Mouse (Mus musculus): Measurements from ENCODE around the gene Pi4ka. TPM values are rescaled to one million over a fixed set of nuclear protein-coding genes. Genes with fewer than 3 reads are reported as not detected.
A peak's percentile ranks its signal among the peaks of the same experiment; 100 is the strongest.

The Pi4ka gene
- total and polyA plus RNA-seq, 2 experiments, result 17.9 to 21.4 TPM

DNA sequence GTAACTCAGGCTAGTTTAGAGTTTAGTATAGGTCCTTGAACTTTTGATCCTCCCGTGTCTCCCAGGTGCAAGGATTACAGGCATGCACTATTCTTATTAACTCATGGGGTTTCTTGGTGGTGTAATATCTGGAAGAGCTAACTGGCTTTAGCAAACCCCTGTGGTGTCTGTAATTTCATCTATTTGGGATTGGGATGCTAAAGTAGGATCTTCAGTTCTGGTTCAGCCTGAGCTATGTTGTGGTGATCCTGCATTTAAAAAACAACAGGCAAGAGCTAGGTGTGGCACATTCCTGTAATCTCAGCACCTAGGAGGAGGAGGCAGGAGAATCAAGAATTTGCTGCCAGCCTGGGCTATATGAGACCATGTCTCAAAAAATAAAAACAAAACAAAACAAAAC, 161.1 kb downstream of the Pi4ka start:
- no peak for TF ChIP-seq CTCF (IDR thresholded peaks at IDR 0.05; ENCODE audit: low read depth, low read length)

GRCm38 (mm10) chr16:17243731-17244130, 162.4 kb downstream of the Pi4ka start:
- H3K27ac ChIP-seq (replicated peaks; ENCODE audit: insufficient read depth, low read depth, low read length), result no peak overlapping the region
- TF ChIP-seq CTCF (IDR thresholded peaks at IDR 0.05; ENCODE audit: low read depth, low read length), result no peak
- no peak for TF ChIP-seq POLR2A (IDR thresholded peaks at IDR 0.05; ENCODE audit: extremely low read depth, insufficient read depth, low read length)

More for the DNA sequence above, 161.1 kb downstream of the Pi4ka start:
- H3K9ac ChIP-seq (ENCODE audit: low read depth, low read length), result no peak overlapping the region
- H3K27ac ChIP-seq (replicated peaks; ENCODE audit: insufficient read depth, low read depth, low read length), result no peak overlapping the region
- H3K4me3 ChIP-seq (ENCODE audit: insufficient read depth, low read depth, low read length), result no peak overlapping the region
- DNase-seq (ENCODE audit: extremely low read depth, low read depth, low spot score), result no peak
- H3K36me3 ChIP-seq (ENCODE audit: control insufficient read depth, insufficient read depth, low read length), result no peaks in the 10 kb centered on the region
- no peaks in the 10 kb centered on the region for H3K4me1 ChIP-seq (ENCODE audit: control insufficient read depth, insufficient read depth, low read length)
- 50% methylated on average over 1 of the region's 1 CpGs for whole genome bisulfite sequencing
- no peaks in the 10 kb centered on the region for H3K27me3 ChIP-seq (ENCODE audit: control insufficient read depth, insufficient read depth, low read length)
- H3K79me2 ChIP-seq (ENCODE audit: control insufficient read depth, insufficient read depth, low read length), result peaks cover 23% of the 10 kb centered on the region; the same call in 1 of the 2 replicates

DNA sequence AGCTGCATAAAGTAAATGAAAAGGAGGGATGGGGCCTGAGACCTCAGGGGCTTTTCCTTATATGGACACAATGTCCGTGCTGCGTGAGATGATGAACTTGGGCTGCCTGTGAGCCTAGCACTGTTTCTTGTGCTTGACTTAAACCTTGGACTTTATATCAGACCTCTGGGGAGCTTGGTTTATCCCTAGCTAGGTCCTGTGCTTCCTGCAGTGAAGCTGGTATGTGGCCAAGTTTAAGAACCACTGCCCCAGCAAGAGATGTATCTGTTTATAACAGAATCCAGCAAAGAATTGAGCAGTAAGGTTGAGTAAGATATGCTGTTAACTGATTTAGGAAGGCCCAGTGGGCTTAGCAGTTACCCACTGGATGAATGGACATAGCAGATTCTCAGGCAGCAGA, 166.7 kb downstream of the Pi4ka start:
- Histone ChIP-seq H3K9ac (ENCODE audit: low read depth, low read length) (no peak overlapping the region), H3K4me3 (ENCODE audit: insufficient read depth, low read depth, low read length) (no peak overlapping the region), H3K27me3 (ENCODE audit: control insufficient read depth, insufficient read depth, low read length) (no peaks in the 10 kb centered on the region), H3K27ac (replicated peaks; ENCODE audit: insufficient read depth, low read depth, low read length) (no peak overlapping the region), H3K4me1 (ENCODE audit: control insufficient read depth, insufficient read depth, low read length) (peaks cover 10% of the 10 kb centered on the region), H3K36me3 (ENCODE audit: control insufficient read depth, insufficient read depth, low read length) (no peaks in the 10 kb centered on the region), H3K79me2 (ENCODE audit: control insufficient read depth, insufficient read depth, low read length) (peaks cover 31% of the 10 kb centered on the region)
- DNase-seq (ENCODE audit: extremely low read depth, low read depth, low spot score), result no peak
- 84% methylated on average over 2 of the region's 2 CpGs for WGBS
- no peak for TF ChIP-seq CTCF (IDR thresholded peaks at IDR 0.05; ENCODE audit: low read depth, low read length)
- TF ChIP-seq POLR2A (IDR thresholded peaks at IDR 0.05; ENCODE audit: extremely low read depth, insufficient read depth, low read length), result no peak

More at GRCm38 (mm10) chr16:17243731-17244130, 162.4 kb downstream of the Pi4ka start:
- H3K79me2 ChIP-seq (ENCODE audit: control insufficient read depth, insufficient read depth, low read length), result peaks cover 18% of the 10 kb centered on the region; the same call in 1 of the 2 replicates
- 4% methylated on average over 1 of the region's 1 CpGs for WGBS
- DNase-seq (ENCODE audit: extremely low read depth, low read depth, low spot score), result no peak
- no peaks in the 10 kb centered on the region for H3K27me3 ChIP-seq (ENCODE audit: control insufficient read depth, insufficient read depth, low read length)
- H3K36me3 ChIP-seq (ENCODE audit: control insufficient read depth, insufficient read depth, low read length), result no peaks in the 10 kb centered on the region
- no peak overlapping the region for H3K9ac ChIP-seq (ENCODE audit: low read depth, low read length)
- no peak overlapping the region for H3K4me3 ChIP-seq (ENCODE audit: insufficient read depth, low read depth, low read length)
- H3K4me1 ChIP-seq (ENCODE audit: control insufficient read depth, insufficient read depth, low read length), result no peaks in the 10 kb centered on the region

DNA sequence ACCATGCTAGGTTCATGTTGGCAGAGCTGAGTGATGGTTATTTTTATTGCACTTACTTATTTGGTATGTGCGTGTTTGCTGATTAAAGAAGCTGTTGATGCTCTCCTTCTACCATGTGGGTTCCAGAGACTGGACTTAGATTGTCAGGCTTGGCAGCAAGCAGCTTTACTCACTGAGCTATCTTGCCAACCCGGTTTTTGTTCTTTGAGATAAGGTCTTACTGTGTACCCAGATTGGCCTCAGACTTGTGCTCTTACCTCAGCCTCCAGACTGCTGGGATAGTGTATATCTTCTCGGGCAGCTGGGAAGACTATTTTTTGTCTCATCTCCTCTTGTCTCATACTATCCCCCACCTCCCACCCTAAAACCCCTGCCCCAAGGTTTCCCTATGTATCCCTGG, 168.5 kb downstream of the Pi4ka start:
- no peaks in the 10 kb centered on the region for H3K27me3 ChIP-seq (ENCODE audit: control insufficient read depth, insufficient read depth, low read length)
- H3K4me3 ChIP-seq (ENCODE audit: insufficient read depth, low read depth, low read length), result no peak overlapping the region
- no peak overlapping the region for H3K27ac ChIP-seq (replicated peaks; ENCODE audit: insufficient read depth, low read depth, low read length)
- TF ChIP-seq POLR2A (IDR thresholded peaks at IDR 0.05; ENCODE audit: extremely low read depth, insufficient read depth, low read length) (no peak), CTCF (IDR thresholded peaks at IDR 0.05; ENCODE audit: low read depth, low read length) (no peak)
- peaks cover 15% of the 10 kb centered on the region for H3K4me1 ChIP-seq (ENCODE audit: control insufficient read depth, insufficient read depth, low read length)
- WGBS, result 51% methylated on average over 3 of the region's 3 CpGs
- peaks cover 27% of the 10 kb centered on the region for H3K79me2 ChIP-seq (ENCODE audit: control insufficient read depth, insufficient read depth, low read length)
- no peaks in the 10 kb centered on the region for H3K36me3 ChIP-seq (ENCODE audit: control insufficient read depth, insufficient read depth, low read length)
- H3K9ac ChIP-seq (ENCODE audit: low read depth, low read length), result no peak overlapping the region
- DNase-seq (ENCODE audit: extremely low read depth, low read depth, low spot score), result no peak

- TF ChIP-seq CTCF (IDR thresholded peaks at IDR 0.05; ENCODE audit: low read depth, low read length), result no peak
- TF ChIP-seq POLR2A (IDR thresholded peaks at IDR 0.05; ENCODE audit: extremely low read depth, insufficient read depth, low read length), result no peak
- WGBS, result 11% methylated on average over 9 of the region's 9 CpGs
- H3K4me1 ChIP-seq (ENCODE audit: control insufficient read depth, insufficient read depth, low read length), result peaks cover 15% of the 10 kb centered on the region
- H3K27ac ChIP-seq (replicated peaks; ENCODE audit: insufficient read depth, low read depth, low read length), result no peak overlapping the region
- no peak overlapping the region for H3K9ac ChIP-seq (ENCODE audit: low read depth, low read length)
- H3K79me2 ChIP-seq (ENCODE audit: control insufficient read depth, insufficient read depth, low read length), result peaks cover 19% of the 10 kb centered on the region
- H3K27me3 ChIP-seq (ENCODE audit: control insufficient read depth, insufficient read depth, low read length), result no peaks in the 10 kb centered on the region
- H3K4me3 ChIP-seq (ENCODE audit: insufficient read depth, low read depth, low read length), result no peak overlapping the region
- H3K36me3 ChIP-seq (ENCODE audit: control insufficient read depth, insufficient read depth, low read length), result no peaks in the 10 kb centered on the region
- DNase-seq (ENCODE audit: extremely low read depth, low read depth, low spot score), result peak; percentile 85
These were observed 171.0 kb downstream of the Pi4ka start for GRCm38 (mm10) chr16:17234916-17235665.

DNA sequence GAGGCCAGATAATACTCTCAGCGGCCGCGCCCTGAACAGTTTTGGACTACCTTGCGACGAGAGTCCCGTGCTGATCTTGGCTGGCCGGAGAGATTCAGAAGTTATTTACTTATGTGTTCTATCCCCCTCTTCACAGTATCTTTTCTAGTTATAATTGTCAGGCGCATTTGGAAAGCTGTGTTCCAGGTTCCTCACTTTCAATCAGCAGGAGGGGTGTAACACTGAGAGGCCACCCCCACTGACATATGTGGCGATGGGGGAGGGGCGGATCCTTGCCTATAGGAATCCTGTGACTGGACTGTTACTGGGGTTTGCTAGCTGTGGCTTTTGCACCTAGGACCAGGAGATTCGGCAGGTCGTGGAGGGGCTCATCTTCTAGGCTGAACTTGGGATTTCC, 171.6 kb downstream of the Pi4ka start:
- H3K4me1 ChIP-seq (ENCODE audit: control insufficient read depth, insufficient read depth, low read length), result peaks cover 15% of the 10 kb centered on the region
- 5% methylated on average over 12 of the region's 12 CpGs for WGBS
- H3K27ac ChIP-seq (replicated peaks; ENCODE audit: insufficient read depth, low read depth, low read length), result no peak overlapping the region
- H3K27me3 ChIP-seq (ENCODE audit: control insufficient read depth, insufficient read depth, low read length), result no peaks in the 10 kb centered on the region
- H3K36me3 ChIP-seq (ENCODE audit: control insufficient read depth, insufficient read depth, low read length), result no peaks in the 10 kb centered on the region
- TF ChIP-seq CTCF (IDR thresholded peaks at IDR 0.05; ENCODE audit: low read depth, low read length), result no peak
- TF ChIP-seq POLR2A (IDR thresholded peaks at IDR 0.05; ENCODE audit: extremely low read depth, insufficient read depth, low read length), result no peak
- peaks cover 16% of the 10 kb centered on the region for H3K79me2 ChIP-seq (ENCODE audit: control insufficient read depth, insufficient read depth, low read length)
- peak; percentile 22 for DNase-seq (ENCODE audit: extremely low read depth, low read depth, low spot score)
- no peak overlapping the region for H3K9ac ChIP-seq (ENCODE audit: low read depth, low read length)
- H3K4me3 ChIP-seq (ENCODE audit: insufficient read depth, low read depth, low read length), result 0 out of 2 replicates have a peak overlapping the region, but pooled peaks have one; percentile 88
